Mouse (Mus musculus) spleen, embryonic (tissue): ENCODE measurements around the gene Etl4.
"Not testable (repeated sequence)": the region's sequence is repeated elsewhere in the genome, so short reads cannot be mapped to it uniquely, and the experiment has no call there.

Experiments
- CTCF ChIA-PET: fragments of 350-600 bp; sonication (Branson Sonifier 250); formaldehyde crosslinking; loops from one replicate; lab custom pipeline; 2022; lab: Charles Lee

Etl4 gene

DNA sequence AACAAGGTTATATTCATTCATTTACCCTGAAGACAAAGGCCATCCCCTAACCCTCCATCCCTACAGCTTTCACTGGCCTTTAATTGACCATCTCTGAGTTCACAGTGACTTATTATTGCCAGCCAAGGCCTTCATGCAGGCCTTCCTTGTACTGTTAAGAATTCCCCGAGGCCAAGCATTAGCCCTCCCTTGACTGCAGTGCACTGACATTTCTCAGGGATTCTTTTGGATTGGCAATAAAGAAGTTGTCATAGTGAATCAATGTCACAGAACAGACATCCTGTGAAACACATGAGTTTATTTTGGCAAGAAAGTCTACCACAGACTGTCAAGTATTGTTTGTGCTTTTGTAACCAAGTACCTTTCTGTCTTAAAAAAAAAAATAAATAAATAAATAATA is 257.5 kb downstream of the Etl4 start:
- CTCF ChIA-PET = no interaction called here

DNA sequence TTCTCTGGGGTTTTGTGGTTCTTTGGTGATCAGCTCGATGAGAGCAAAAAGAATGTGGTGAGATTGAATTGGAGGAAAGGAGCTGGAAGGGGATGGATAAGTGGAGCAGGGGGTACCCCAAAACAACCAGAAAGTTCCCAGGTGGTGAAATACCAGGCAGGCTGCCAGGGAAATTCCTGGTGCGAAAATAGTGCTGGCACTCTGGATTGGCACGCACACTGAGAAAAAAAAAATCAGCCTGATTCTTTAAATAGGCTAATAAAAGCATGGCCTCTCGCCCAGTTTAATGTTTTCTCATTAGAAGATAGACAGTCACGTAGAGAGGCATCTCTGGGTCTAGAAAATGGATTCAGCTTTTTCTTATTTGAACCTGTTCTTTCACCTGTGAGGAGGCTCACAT is 258.0 kb downstream of the Etl4 start:
- CTCF ChIA-PET = no interaction called here

DNA sequence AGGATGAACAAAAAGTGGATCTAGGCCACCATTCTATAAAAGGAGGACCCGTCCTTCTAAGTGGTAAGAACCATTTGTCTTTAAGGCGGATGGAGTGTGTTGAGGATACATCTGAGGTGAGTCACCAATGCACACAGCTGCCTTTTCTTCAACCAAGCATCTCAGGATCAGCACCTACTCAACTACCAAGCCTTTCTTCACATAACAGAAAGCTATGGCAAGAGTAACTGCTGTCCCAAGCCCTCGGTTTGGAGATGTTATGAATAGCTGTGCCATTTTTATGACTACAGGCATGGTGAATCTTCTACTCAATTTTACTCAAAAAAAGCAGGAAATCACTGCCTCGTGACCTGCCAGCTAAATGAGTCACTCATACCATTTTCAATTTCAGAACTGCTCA is 258.6 kb downstream of the Etl4 start:
- CTCF ChIA-PET = interaction anchor here (0.6 kb wide), 1 partner anchor 1794 kb away, joined by 9 read pairs; no protein-coding TSS in a partner anchor

DNA sequence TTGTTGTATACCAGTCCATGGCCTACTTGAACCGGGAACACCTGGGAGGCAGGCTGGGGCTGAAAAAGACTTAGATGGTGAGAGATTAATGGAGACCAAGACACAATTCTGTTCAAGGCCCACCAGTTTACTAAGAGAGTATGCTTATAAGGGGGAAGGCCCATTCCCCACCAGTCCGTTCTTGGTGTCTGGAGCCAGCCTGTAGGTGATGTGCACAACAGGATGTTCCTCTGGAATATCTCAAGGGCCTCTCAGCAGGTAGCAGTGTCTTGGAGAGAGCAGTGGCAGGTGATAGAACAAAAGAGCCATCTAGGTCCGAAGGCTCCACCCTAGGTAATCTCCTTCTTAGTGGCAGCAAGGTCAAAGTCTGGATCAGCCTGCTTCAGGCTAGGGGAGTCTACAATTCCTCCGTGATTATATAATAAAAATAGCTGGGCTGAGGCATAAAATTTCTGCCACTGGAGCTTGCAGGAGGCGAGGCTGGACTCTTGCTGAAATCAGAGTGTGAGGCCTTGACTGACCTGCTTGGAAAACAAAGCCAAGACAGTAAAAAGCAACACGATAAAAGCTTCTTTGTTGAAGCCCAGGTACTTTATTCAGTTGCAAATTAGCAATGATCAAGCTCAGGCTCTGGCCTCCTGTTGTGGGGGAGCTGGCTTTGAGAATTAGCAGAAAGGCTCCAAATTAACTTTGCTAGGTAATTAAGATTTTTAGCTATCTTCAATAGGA is 267.0 kb downstream of the Etl4 start:
- CTCF ChIA-PET = not testable (repeated sequence)

DNA sequence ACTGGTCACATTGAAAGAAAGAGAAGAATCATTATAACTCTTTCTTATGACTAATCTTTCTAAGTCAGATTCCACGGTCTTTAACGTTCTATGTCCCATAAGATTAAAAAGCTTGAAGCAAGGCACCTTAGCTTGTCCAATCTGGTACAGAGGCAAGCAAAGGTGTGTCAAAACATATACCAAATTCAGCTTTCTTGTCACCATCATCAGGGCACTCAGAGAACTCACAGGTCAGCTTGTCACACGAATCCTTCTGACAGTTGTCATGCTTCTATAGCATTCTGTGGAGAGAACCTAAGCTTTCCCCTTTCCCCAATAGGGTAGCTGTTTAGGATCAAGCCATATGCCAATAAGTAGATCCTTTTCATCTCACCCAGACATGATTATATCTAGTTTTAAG is 267.7 kb downstream of the Etl4 start:
- CTCF ChIA-PET = not testable (repeated sequence)

DNA sequence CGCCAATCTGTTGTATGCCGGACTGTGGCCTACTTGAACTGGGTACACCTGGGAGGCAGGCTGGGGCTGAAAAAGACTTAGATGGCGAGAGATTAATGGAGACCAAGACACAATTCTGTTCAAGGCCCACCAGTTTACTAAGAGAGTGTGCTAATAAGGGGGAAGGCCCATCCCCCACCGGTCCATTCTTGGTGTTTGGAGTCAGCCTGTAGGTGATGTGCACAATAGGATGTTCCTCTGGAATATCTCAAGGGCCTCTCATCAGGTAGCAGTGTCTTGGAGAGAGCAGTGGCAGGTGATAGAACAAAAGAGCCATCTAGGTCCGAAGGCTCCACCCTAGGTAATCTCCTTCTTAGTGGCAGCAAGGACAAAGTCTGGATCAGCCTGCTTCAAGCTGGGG is 271.0 kb downstream of the Etl4 start:
- CTCF ChIA-PET = not testable (repeated sequence)

DNA sequence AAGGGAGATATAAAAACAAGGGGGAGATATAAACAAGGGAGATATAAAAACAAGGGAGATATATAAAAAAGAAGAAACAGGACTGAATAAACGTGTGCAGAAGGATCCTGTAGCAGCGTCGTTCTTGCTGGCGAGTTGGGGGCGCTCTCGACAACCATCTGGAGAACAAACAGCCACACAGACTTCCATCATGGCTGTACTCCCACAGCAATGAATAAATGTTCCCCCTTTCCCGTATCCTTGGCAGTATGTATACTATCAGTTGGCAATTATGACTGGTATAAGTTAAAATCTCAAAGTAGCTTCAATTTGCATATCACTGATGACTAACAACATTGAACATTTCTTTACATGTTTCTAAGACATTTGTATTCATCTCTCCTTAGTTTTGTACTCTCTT is 277.6 kb downstream of the Etl4 start:
- CTCF ChIA-PET = not testable (repeated sequence)

DNA sequence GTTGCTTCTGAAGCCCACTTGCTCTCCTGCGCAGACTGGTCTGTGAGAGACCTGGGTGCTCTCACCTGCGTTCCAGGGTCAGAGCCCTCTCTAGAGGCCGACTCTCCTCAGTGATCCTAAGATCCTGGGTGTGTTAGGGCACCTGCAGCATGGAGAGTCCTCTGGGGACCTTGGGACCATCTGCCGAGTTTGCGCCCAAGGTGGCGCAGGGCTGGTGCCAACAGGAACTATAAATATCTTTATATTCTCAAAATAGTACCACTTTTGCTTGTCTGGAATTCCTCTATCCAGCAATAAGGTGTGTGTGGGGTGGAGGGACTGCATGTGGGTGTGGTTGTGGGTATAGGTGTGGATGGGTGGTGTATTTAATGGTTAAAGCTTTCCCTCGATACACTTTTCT is 293.4 kb downstream of the Etl4 start:
- CTCF ChIA-PET = no interaction called here

DNA sequence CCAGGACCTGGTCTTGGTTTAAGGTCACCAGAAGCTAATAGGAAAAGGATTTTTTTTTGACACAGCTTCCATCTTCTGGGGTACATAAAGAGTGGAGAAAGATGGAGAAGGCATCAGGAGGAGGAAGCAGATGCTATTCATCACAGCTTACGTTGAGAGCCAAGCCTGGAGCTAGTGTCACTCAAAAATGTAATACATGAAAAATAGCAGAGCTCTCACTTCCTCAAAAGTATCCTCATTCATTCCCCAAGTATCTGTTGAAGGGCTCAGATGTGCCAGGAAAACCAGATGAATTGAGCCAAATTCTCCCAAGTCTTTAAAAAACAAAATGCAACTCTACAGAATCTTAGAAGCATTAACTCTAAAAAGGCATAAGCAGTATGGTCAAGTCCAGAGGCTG is 297.1 kb downstream of the Etl4 start:
- CTCF ChIA-PET = no interaction called here

DNA sequence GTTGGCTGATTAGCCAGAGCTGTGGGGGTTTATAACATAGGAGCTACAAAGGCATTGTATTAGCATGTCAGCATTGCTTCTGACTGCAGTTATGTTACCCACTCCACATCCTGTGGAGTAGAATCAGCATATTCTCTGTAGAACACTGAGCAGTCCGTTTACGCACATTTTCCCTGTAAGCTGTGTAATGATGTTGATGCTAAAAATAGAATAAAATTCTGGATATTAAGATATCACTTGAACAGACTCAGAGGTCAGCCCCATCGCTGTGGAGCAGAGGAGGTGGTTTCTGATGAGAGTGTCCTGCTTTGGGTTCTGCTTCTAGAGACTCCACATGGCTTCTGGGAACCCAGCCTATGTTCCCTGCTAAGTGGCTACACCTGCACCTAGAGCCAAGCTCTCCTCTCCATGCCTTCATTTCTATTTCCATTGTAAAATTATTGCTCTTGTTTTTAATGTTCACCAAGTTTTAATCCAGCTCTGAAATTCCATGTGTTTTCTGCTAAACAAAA is 299.2 kb downstream of the Etl4 start:
- CTCF ChIA-PET = no interaction called here

DNA sequence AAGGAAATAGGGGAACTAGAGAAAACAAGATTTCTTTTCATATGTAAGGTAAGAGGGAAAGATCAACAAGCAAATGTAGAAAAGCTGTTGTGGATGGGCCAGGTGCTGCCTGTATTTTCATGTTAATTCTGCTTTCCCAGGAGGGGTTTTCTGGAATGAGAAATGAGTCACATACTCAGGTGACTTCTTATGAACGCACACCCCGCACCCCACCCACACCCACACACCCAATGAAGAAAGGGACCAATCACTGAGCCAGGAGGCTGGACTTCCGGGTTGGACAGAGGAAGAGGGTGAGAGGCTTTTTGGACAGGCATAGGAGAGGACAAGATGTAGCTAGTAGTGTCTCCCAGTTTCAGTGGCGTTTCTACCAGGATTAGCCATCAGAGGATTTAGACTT is 299.8 kb downstream of the Etl4 start:
- CTCF ChIA-PET = no interaction called here

DNA sequence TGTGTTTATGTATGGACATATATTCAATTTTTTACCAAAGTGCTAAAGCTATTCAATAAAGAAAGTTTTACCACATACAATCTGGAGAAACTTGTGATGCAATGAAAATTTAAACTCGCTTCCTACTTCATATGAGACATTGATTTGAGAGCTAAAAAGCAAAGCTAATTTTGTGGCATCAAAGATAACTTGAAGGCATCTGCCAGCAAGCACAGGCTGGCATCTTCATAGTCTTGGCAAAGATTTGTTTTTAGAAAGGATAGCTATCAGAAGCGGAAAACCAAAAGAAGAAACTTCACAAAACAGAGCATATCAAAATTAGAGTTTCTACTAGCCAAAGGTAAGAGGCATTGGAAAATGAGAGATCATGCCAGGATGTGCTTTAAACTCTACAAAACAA is 306.7 kb downstream of the Etl4 start:
- CTCF ChIA-PET = no interaction called here

DNA sequence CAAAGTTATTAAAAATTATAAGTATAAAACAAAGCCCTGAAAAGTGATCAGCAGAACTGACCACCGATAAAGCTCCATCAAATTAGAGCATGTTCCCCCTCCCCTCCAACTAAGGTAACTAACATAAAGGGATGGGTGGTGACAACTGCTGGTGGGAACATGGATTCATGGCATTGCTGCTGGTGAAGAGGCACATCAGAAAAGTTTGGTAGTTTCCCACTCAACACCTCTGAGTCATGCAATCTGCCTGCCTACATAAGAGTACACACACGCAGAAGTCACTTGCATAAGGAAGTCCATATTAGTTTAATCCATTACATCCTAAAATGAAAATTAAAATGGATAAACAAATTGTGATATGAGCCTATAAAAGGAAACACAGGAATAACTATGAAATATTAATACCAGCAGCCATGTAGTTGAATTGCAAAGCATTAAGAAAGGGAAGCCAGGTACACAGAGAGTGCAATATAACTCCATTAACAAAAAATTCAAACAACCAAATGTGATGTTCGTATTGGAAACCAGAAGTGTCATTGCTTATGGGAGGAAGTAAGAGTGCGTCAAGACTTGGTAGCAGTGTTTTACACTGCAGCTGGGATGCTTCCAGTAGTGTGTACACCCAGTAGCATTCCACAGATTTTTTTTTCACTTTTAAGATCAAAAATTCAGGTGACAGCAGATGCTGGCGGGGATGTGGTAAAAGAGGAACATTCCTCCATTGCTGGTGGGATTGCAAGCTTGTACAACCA is 307.3 kb downstream of the Etl4 start:
- CTCF ChIA-PET = no interaction called here

DNA sequence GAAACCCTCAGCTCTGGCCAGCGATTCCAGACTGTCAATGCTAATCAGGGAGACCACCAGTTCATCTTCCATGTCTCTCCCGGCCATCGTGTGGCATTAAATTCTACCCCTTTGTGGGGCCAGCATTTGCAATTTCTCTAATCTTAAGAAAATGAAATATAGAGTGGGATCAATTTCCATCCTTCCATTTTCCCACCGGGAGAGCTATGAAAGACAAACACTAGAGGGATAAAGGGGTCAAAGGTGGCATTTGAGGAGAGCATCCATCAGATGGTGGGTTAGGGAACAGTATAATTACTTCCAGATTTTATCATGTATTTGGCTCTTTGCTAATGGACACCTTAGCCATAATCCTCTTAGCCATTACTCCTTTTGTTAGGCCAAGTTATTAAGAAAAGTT is 321.8 kb downstream of the Etl4 start:
- CTCF ChIA-PET = no interaction called here

DNA sequence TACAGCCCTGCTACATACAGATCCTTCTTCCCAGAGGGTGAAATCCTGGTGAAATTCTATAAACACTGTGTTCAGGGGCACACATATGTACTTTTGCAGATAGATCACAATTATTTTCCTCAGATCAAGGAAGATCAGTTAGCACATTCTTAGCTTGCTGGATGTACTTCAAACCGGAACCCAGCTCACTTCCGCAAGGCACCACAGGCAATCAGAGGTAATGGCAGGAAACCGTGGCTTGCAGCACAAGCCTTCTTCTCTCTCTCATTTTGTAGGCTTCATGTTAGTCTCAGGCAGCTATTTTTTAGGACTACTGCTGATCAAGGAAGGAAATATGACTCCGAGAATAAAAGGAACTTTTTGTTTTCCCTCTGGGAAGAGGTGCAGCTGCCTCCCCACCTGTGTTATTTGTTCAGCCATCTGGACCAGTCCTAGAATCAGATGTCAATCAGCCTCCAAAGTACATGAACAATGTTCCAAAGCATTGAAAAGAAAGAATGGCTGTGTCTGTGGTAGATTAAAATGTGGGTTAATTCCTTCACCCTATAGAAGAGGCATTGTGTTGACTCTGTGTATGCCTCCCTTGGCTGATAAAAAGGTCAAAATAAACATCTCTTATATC is 338.6 kb downstream of the Etl4 start:
- CTCF ChIA-PET = no interaction called here

DNA sequence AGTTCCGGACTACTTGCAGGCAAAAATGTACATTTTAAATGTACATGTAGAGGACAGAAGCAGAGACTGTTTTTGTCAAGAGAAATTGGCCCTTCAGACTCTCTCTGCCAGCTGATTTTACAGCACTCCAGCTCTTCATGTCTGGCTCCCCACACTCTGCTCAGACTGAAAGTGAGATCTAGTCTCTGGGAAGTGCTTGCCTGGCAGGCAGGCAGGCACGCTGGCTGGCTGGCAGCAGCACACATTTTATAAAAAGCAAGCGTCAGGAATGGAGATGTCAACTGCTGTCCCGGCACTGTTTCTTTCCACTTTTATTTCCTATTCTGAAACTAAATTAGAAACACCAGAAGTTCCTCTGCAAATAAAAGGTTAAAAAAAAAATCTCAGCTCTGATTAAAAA is 339.8 kb downstream of the Etl4 start:
- CTCF ChIA-PET = no interaction called here

DNA sequence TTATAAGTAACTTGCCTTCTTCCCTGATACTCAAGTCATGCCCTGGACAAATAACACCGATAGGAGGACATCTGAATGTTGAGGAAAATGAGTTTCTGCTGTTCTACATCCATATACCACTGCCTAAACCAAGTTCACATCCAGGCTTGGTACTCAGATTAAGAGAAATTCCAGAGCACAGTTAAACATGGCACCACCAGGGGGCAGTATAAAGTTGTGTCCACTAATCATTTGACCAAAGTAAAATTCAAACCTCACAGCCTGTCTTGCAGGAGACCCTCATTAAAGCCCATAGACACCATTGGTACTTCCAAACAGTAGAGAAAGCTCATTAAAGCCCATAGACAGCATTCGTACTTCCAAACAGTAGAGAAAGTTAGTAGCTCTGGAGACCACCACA is 366.5 kb downstream of the Etl4 start:
- CTCF ChIA-PET = no interaction called here

DNA sequence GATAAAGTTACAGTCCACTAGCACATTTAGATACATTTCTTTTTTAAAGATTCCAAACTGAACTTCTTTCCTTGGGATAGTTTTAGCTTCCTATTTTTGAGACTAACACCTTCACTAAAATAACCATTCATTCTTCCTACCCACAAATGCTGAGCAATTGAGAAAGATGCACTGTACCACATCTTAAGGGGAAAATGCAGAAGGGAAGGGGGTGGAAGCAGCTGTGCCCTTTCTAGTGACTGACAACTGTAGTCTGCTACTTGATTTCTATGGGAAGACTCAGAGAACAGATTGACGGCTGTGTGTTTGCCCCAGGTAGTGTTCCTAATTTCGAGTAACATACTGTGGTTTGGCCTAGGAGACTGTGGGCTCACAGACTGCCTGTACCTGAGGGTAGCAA is 372.3 kb downstream of the Etl4 start:
- CTCF ChIA-PET = interaction anchor here (0.7 kb wide), 1 partner anchor 312 kb away, joined by 4 read pairs; no protein-coding TSS in a partner anchor

DNA sequence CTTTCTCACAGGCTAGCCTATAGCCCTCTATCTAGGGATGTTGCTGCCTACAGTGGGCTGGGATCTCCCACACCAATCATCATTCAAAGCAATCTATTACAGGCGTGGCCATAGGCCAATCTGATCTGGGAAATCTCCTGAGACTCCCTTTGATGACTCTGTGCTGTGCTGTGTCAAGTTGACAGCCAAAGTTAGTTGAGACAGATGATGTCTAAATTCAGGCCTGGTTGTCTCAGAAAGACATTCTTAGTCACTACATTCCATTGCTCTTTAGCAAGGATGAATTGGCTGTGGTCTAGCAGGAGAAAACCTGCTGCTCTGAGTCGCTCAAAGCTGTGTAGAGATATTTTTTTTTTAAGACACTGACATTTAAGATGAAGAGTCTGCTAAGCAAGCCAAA is 374.8 kb downstream of the Etl4 start:
- CTCF ChIA-PET = no interaction called here

DNA sequence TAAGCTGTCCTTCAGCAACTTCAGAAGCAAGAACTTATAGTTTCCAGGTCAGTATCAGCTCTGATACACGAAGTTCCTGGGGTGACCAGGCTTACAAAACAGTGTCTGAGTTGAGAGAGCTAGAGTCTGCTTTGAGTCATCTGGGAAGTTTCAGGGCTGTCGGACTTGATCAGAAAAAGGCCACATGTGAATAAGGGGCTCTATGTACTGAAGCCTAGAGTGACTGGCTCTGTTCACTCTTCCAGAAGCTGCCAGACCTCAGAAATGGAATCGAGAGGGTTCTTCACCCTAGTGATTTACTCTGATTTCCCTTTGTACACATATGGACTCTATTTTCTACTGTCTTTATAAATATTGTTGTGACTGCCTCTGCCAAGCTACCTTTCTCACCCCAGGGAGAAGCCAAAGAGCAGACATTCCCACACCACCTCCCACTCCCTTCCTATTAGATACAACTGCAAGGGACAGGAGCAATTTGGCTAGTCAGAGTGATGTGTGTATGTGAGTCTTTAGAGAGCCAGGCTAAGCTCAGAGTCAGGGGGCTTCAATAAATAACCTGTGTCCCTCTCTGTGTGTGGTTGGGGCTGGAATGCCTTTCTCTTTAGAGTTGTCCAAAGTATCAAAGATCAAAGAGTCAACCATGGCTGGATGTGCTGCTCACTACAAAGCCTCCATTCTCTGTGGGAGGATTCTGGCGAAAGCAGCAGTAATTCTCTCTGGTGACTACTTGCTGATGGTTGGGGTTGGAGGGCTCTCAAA is 381.6 kb downstream of the Etl4 start:
- CTCF ChIA-PET = no interaction called here

DNA sequence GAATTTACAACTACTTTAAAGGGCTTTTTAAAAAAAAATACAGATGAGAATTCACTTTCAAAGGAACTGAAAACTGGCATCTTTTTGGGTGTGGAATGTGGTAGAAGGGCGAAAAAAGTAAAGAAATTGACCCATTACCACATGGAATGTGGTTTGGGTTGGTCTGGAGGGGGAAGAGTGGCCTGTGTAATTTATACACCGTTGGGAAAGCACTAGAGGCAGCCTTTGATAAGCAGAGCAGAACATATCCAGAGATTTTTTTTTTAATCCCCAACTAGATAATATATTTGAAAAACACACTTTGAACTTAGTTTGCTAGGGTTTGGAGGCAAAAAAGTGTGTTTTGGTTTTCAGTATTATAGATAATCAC is 382.1 kb downstream of the Etl4 start:
- CTCF ChIA-PET = no interaction called here

DNA sequence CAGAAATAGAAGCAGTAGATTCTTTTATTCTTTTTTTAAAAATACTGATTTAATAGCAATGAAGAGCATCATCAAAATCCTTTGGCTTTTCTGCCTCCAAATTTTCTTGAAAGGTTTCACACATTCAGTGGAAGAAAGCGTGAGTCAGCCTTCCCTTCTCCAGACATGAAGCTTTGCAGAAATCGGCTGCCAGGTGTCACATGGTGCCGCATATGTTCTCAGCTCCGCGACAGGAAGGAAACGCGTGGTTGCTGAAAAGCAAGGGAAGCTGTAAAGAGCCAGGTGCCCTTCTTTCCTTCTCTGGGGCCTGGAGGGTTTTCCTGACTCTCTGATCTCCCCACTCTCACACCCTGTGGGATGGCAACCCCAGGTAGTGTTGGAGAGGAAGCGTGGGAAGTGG is 383.8 kb downstream of the Etl4 start:
- CTCF ChIA-PET = no interaction called here
